Mouse (Mus musculus) ES-Bruce4 (cell line): ENCODE results near the gene Klhl29. TPM values are rescaled to one million over a fixed set of nuclear protein-coding genes. Genes with fewer than 3 reads are reported as not detected.

ENCODE experiments used
- H3K27ac ChIP-seq: 2 replicates; pipeline ENCODE4 v1.5.1; 2012; ENCODE audit warnings: low read length, inconsistent platforms; ENCODE audit not compliant: insufficient read depth
- H3K27me3 ChIP-seq: 2 replicates; pipeline ENCODE4 v1.6.1; 2012; ENCODE audit warnings: mild to moderate bottlenecking, low read length, inconsistent platforms; ENCODE audit not compliant: control insufficient read depth, poor library complexity, insufficient read depth, severe bottlenecking
- H3K36me3 ChIP-seq: 2 replicates; pipeline ENCODE4 v1.6.1; 2012; ENCODE audit warnings: inconsistent platforms, mild to moderate bottlenecking, low read length, moderate library complexity; ENCODE audit not compliant: control insufficient read depth, poor library complexity, insufficient read depth, severe bottlenecking
- H3K4me1 ChIP-seq: one replicate; pipeline ENCODE4 v1.8.1; 2011; ENCODE audit warnings: low read length; ENCODE audit not compliant: control insufficient read depth, insufficient read depth
- H3K4me3 ChIP-seq: 2 replicates; pipeline ENCODE4 v1.5.1; 2011; ENCODE audit warnings: low read depth, mild to moderate bottlenecking, low read length
- H3K9ac ChIP-seq: 2 replicates; pipeline ENCODE4 v1.6.1; 2012; ENCODE audit warnings: low read depth, mild to moderate bottlenecking, inconsistent platforms; ENCODE audit not compliant: poor library complexity, severe bottlenecking
- H3K9me3 ChIP-seq: replicated peaks from 2 replicates; pipeline ENCODE4 v1.6.1; 2012; ENCODE audit warnings: mild to moderate bottlenecking, low read length, inconsistent platforms; ENCODE audit not compliant: control insufficient read depth, poor library complexity, insufficient read depth, severe bottlenecking
- CTCF ChIP-seq: IDR thresholded peaks from one replicate; pipeline ENCODE4 v1.8.1; 2011; ENCODE audit warnings: low read depth, low read length
- EP300 ChIP-seq: IDR thresholded peaks from 2 replicates; pipeline ENCODE4 v1.6.1; 2011; ENCODE audit warnings: low read depth, low read length; ENCODE audit not compliant: insufficient read depth
- POLR2A ChIP-seq: IDR thresholded peaks from one replicate; pipeline ENCODE4 v1.8.1; 2011; ENCODE audit warnings: low read length; ENCODE audit not compliant: insufficient read depth
- polyA plus RNA-seq: library from polyadenylated mRNA; stranded (reverse); fragments of >200 nt; gene quantifications from 2 replicates; pipeline ENCODE4 v1.2.4, GENCODE M21; 2011; ENCODE audit warnings: low read depth; ENCODE audit not compliant: missing spikeins, insufficient read depth, insufficient read length

The Klhl29 gene
- polyA plus RNA-seq, 1 experiment: 0.49 TPM

DNA sequence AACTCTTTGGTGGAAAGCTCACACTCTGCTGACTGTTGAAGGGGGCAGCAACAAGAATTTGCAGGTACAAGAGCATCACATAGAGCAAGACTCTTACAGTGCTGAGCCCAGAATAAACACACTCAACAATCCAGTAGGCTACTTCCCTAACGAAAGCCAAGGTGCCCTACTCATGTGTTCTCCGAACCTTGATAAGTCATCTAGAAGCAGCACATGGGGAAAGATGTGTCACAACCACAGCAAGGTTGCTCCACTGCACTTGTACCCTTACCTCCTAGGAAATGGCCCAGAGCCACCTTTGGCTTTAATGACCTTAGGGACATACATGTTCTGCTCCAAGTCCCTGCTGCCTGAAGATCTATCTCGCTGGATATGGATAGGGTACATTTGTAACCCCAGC is 105.0 kb downstream of the Klhl29 start:
- TF ChIP-seq EP300 (no peak), CTCF (no peak), POLR2A (no peak)
- Histone ChIP-seq H3K27me3 (no peaks in the 10 kb centered on the region), H3K9ac (no peak overlapping the region), H3K4me1 (no peaks in the 10 kb centered on the region), H3K27ac (no peak overlapping the region), H3K9me3 (no peaks in the 10 kb centered on the region), H3K4me3 (no peak overlapping the region), H3K36me3 (no peaks in the 10 kb centered on the region)

DNA sequence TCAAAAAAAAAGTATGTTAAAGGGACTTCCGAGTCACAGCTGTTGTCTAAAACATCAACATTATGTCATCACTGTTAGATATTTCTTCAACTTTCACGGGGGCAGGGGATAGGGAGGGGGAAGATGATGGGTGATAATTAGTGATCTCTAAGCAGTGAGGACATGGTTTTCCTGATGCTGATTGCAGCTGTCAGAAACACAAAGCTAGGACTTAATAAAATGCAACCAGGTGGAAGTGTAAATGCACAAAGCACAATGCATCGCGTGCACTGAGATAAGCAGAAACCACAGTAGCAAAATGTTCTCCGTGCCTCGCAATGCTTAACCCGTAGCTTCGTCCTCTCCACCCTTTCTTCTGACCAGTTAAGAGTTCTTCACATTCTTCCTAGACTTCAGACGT is 105.5 kb downstream of the Klhl29 start:
- Histone ChIP-seq H3K4me1 (no peaks in the 10 kb centered on the region), H3K9ac (no peak overlapping the region), H3K36me3 (no peaks in the 10 kb centered on the region), H3K27me3 (no peaks in the 10 kb centered on the region), H3K27ac (no peak overlapping the region), H3K4me3 (no peak overlapping the region), H3K9me3 (no peaks in the 10 kb centered on the region)
- TF ChIP-seq POLR2A: no peak
- TF ChIP-seq CTCF: no peak
- TF ChIP-seq EP300: no peak

DNA sequence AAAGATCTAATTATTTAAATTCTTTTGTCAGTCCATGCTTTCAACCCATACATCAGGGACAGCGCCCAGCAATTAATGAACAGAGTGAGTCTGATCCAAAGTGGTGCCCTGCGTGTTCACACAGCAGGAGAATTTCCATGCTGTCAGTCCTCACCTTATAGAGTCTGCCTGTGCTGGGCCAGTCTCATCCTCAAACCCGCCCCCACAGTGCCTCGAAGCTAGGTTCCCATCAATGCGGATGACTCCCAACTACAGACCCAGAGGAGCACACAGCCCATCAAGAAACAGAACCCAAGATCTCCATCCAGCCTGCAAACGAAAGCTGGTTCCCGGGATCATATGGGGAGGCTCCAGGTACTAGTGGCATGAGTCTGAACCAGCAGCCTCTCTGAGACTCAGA is 106.4 kb downstream of the Klhl29 start:
- Histone ChIP-seq H3K9me3 (no peaks in the 10 kb centered on the region), H3K9ac (no peak overlapping the region), H3K27me3 (no peaks in the 10 kb centered on the region), H3K27ac (no peak overlapping the region), H3K36me3 (no peaks in the 10 kb centered on the region), H3K4me1 (no peaks in the 10 kb centered on the region), H3K4me3 (no peak overlapping the region)
- TF ChIP-seq POLR2A: no peak
- TF ChIP-seq CTCF: no peak
- no peak for TF ChIP-seq EP300

DNA sequence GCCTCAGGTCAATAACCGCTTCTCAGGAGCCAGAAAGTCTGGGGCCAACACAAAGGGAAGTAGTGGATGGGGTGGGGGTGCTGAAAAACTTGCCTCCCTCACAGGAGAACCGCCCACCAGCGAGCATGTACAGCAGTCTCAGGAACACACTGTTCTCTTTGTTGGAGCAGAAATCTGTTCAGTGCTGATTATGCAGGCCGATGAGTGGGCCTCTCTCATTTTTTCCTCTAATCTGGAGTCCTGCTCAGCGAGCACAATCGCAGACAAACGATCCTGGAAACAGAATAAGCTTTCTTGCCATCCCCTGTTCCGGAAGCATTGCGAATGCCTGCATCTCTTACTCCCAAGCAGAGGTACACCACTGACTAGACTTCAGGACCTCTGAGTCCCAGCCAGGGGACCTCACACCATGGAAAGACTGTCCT is 107.3 kb downstream of the Klhl29 start:
- Histone ChIP-seq H3K27me3 (no peaks in the 10 kb centered on the region), H3K9me3 (no peaks in the 10 kb centered on the region), H3K9ac (no peak overlapping the region), H3K4me3 (no peak overlapping the region), H3K36me3 (no peaks in the 10 kb centered on the region), H3K4me1 (no peaks in the 10 kb centered on the region), H3K27ac (no peak overlapping the region)
- TF ChIP-seq CTCF: no peak
- TF ChIP-seq EP300: no peak
- TF ChIP-seq POLR2A: no peak

DNA sequence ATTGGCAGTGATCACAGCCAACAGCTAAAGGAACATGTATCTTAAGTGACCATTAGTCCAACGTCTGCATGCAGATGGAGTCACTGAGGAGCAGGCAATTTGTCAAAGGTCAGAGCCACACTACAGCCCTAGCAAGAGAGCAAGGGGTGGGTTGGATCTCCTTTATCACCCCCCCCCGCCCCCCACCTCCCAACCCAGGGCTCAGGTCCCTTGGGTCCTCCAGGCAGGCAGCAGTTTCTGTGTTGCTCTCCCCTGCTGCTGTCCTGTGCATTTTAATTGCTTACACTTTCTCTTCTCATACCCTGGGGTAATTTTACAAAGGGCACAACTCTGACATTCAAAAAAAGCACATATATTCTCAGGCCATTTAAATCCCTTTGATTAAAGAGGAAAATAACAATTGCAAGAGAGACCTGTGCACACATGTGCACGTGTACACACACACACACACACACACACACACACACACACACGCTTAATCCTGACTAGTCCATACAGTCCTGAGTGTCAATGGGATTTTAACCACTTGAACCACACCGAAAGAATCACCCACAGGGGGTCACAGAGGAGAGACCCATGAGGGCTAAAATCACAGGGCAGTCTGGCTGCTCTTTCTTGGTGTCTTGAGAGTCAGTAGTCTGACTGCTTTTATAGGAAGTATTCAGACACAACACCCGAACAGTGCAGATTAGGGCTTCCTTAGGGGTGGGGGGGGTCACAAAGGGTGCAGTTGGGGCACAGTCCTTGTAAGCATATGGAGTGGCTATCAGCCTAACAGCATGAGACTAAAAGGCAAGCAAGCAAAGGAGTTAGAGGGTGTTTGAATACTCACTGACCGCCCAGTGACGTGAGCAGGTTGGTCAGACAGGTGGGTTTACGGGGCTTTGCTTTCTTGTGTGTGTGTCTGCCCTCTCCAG is 108.0 kb downstream of the Klhl29 start:
- Histone ChIP-seq H3K9me3 (no peaks in the 10 kb centered on the region), H3K36me3 (no peaks in the 10 kb centered on the region), H3K4me3 (no peak overlapping the region), H3K4me1 (no peaks in the 10 kb centered on the region), H3K9ac (no peak overlapping the region), H3K27me3 (no peaks in the 10 kb centered on the region), H3K27ac (no peak overlapping the region)
- TF ChIP-seq CTCF (no peak), POLR2A (no peak)

DNA sequence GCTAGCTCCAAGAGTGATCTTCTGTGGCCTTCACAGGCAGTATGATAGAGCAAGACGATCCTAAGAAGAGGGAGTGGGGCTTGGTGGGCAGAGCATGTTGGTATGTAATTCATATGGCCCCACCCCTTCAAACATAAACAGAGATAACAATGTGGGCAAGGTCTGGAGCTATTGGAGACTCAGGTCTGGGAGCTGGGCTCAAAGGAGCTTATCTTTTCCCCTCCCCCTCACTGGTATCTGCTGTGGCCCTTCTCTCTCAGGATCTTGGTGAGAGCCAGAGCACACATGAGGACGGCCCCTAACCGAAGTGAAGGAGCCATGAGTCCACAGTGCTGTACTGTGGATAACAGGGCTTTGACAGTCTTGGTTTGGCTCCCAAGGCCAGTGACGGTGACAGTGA is 108.7 kb downstream of the Klhl29 start:
- H3K27ac ChIP-seq: no peak overlapping the region
- no peaks in the 10 kb centered on the region for H3K9me3 ChIP-seq
- H3K4me3 ChIP-seq: no peak overlapping the region
- H3K9ac ChIP-seq: no peak overlapping the region
- H3K27me3 ChIP-seq: no peaks in the 10 kb centered on the region
- H3K36me3 ChIP-seq: no peaks in the 10 kb centered on the region
- TF ChIP-seq CTCF (no peak), POLR2A (no peak), EP300 (no peak)
- H3K4me1 ChIP-seq: no peaks in the 10 kb centered on the region
